Mouse (Mus musculus) T-cell, adult 66 days (primary cell): ENCODE results near the gene Gon7. TPM values are rescaled to one million over a fixed set of nuclear protein-coding genes. Genes with fewer than 3 reads are reported as not detected.

ENCODE experiments used
- total RNA-seq, 2 experiments: library from RNA; stranded (reverse); gene quantifications; 3 replicates in 1 of 2; 4 replicates in 1 of 2; pipeline ENCODE4 v1.2.4; 2023

Gon7 gene
- 10 to 100 TPM; 20.8 to 23.1 TPM for total RNA-seq

GRCm38 (mm10) chr12:102757689-102758402 is at the start of gene Gon7, which contains the start of the genes Gm28051 and Ubr7:
TSS of gene Gon7 (minus strand) at chr12:102757803.
TSS of gene Gm28051 (minus strand) at chr12:102757765.
TSS of gene Ubr7 (plus strand) at chr12:102757967.

GRCm38 (mm10) chr12:102758403-102758756 is 777 bp upstream of the Gon7 start, which contains the start of gene Gm20604:
TSS of gene Gm20604 (minus strand) at chr12:102758672.

GRCm38 (mm10) chr12:102743589-102744574 is 13.7 kb downstream of the Gon7 start, which contains the start of the genes Moap1 and Tmem251:
TSS of gene Moap1 (minus strand) at chr12:102743661.
TSS of gene Tmem251 (plus strand) at chr12:102743762.

GRCm38 (mm10) chr12:102704457-102705198 is 53.0 kb downstream of the Gon7 start, which contains the start of gene Itpk1:
TSS of gene Itpk1 (minus strand) at chr12:102704930.

Other genes with a start within 250 kb of the Gon7 start
- not detected for gene Chga, start 202.8 kb downstream of the Gon7 start, total RNA-seq
- 10 to 100 TPM; 73.8 to 80.6 TPM for gene Itpk1, start 52.9 kb downstream of the Gon7 start, total RNA-seq
- gene Moap1, start 14.1 kb downstream of the Gon7 start, total RNA-seq, result 1 to 10 TPM; 5.8 to 6.1 TPM
- gene Tmem251, start 14.0 kb downstream of the Gon7 start, total RNA-seq, result 10 to 100 TPM; 10.5 to 10.9 TPM
- 1 to 10 TPM in 1 of 2 experiments, not detected in 1; 3.6 TPM for gene Gm28051, start within 50 bp of the Gon7 start, total RNA-seq
- 10 to 100 TPM; 21.2 to 21.8 TPM for gene Ubr7, start 164 bp upstream of the Gon7 start, total RNA-seq
- gene Gm20604, start 869 bp upstream of the Gon7 start, total RNA-seq, result 1 to 10 TPM; 3.9 to 4.7 TPM
- gene Btbd7, start 120.7 kb upstream of the Gon7 start, total RNA-seq, result 10 to 100 TPM; 55.0 to 64.7 TPM
- not detected for gene Cox8c, start 141.5 kb upstream of the Gon7 start, total RNA-seq
- not detected for gene Unc79, start 191.1 kb upstream of the Gon7 start, total RNA-seq